Mouse (Mus musculus) megakaryocyte progenitor cell, adult 5-6 weeks (primary cell): ENCODE results near the gene Slc2a4. TPM values are rescaled to one million over a fixed set of nuclear protein-coding genes. Genes with fewer than 3 reads are reported as not detected.

Experiments
- ATAC-seq: replicated peaks from 2 replicates; pipeline ENCODE4 v1.8.0; 2016; ENCODE audit warnings: mild to moderate bottlenecking, moderate TSS enrichment, inconsistent platforms; ENCODE audit not compliant: poor library complexity
- total RNA-seq, 2 experiments: library from RNA; stranded (forward) in 1 of 2; stranded (reverse) in 1 of 2; fragments of 157-497, 149-512 nt in 1 of 2; fragments of 200-1000 nt in 1 of 2; gene quantifications; 2 replicates each; pipeline versions ENCODE4 v1.2.3 to v1.2.4; 2015 to 2017

Gene Slc2a4
- total RNA-seq, 2 experiments from 2014 or later = not detected

DNA sequence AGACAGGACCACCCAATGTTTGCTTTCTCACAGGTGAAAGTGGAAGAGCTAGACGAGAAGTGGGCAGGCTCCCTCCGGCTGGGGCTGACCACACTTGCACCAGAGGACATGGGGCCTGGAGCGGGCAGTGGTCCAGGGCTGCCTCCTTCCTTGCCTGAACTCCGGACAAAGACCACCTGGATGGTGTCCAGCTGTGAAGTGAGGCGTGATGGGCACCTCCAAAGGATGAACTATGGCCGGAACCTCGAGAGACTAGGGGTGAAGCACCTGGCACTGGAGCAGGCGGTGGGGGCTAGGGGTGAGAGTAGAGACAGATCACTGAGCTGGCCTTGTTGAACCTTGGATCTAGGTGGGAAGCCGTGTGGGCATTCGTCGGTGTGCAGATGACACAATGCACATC, 39.3 kb downstream of the Slc2a4 start:
- ATAC-seq = no peak

DNA sequence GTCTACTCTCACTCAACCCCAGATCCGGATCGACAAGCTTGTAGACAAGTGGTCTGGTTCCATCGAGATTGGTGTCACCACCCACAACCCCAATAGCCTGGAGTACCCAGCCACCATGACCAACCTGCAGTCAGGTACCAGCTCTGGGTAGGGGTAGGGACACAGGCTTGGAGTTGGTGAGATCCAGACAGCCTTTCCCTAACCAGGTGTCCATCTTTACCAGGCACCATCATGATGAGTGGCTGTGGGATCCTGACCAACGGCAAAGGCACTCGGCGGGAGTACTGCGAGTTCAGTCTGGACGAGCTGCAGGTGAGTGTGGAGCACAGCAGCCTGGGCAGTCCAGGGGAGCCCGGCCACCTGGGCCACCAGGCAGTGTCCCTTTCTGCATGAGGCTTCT, 43.7 kb downstream of the Slc2a4 start:
- no peak for ATAC-seq

DNA sequence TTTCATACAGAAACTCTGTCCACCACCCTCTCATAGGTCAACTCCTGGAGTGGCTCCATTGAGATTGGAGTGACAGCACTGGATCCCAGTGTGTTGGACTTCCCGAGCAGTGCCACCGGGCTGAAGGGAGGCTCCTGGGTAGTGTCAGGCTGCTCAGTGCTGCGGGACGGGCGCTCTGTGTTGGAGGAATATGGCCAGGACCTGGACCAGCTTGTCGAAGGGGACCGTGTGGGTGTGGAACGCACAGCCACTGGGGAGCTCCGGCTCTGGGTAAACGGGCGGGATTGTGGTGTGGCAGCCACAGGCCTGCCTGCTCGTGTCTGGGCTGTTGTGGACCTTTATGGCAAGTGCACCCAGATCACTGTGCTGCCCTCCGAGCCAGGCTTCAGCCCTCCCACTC, 45.0 kb downstream of the Slc2a4 start:
- ATAC-seq = no peak

DNA sequence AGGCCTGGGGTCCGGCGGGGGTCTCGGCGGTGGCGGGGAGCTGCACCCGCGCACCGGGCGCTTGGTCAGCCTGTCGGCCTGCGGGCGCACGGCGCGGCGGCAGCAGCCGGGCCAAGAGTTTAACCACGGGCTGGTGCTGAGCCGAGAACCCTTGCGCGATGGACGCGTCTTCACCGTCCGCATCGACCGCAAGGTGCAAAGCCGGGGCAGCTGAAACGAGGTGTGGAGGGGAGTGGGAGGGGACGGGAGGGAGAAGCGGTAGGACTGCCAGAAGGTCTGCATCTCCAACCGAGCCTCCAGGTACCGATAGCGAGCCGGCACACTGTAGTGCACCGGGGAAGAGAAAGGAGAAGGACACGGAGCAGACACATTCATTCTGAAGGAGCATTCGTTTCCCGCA, 46.0 kb downstream of the Slc2a4 start:
- ATAC-seq = no peak

DNA sequence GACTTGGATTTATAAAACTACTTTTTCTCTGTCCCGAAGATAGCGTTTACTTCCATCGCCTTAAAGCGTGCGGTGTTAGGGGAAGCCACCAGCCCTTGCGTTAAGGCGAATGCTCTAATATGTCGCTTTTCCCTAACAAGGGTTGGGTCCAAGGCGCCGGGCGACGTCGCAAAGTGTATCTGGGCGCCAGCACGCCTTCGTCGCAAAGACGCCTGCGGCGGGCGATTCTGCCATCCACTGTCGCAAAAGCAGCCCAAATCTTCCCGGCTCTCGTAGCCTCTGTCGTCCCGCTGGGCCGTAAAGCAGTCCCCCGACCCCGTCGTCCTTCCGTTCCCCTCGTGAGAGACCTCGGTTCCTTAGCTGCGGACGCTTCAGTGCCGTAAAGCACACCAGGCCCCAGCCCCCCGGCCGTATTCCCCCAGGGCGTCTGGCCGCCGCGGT, 46.6 kb downstream of the Slc2a4 start:
- peak; percentile 87 for ATAC-seq

DNA sequence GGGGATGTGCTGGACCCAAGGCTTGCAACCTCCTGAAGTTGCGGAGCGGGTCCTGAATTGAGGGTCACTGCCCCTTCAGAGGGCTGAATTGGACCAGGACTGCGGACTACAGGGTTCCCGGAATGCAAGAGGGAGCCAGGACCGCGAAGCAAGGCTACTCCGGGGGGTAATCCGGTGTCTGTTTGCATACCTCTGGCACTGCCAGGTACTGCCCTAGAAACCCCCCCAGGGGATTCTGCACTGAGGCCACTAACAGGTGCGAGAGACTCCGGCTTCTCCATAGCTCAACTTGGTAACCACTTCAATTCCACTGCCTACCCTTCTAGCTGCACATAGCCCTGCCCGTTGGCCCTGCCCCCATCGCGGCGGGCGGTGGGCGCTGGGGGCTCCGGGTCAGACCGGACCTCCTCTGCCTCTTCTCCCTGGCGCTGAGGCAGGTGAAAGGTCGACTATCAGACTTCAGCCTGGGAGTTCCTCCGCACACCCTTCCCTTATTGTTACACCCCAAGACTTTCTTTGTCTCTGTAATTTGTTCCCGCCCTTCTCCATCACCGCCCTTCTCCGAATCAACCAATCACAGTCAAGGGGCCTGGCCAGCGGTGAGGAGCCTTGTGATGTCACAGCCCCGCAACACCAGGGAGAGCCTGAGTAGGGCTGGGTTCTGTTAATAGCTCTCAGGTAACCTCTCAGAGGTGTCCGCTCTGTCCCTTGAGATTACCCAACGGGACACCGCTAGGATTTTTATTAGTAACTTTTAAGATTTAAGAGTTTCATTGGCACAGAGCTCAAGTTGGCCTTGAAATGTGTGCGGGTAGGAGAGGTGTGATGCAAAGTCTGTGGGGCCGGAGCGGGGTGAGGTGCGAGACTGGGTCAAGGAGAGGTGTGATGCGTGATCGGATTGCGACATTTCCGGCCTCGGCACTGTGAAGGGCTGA, 47.2 kb downstream of the Slc2a4 start, which contains the start of the genes 2810408A11Rik and Neurl4:
Gene 2810408A11Rik, minus strand, starts transcription at position 517 of the 935 bp plus-strand sequence.
Gene Neurl4, plus strand, starts transcription at position 602 of the 935 bp plus-strand sequence.
- ATAC-seq = peak; percentile 83

DNA sequence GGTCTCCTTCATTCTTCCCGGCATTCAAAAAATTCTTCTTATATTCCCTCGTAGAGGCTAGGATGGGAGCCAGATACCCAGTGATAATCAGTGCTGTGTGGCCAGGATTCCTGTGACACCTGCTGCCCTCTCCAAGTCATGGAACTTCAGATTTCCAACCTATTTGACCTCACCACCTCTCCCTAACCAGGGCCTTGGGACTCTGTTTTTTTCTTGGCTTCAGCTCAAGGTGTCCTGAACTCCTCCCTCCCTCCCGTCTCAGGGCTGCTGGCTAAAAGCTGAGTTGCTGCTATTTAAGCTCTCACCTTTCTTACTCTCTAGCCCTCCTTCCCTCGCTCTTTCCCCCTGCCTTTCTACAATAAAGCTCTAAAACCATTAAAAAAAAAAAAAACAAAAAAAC, 48.1 kb downstream of the Slc2a4 start:
- ATAC-seq = no peak

DNA sequence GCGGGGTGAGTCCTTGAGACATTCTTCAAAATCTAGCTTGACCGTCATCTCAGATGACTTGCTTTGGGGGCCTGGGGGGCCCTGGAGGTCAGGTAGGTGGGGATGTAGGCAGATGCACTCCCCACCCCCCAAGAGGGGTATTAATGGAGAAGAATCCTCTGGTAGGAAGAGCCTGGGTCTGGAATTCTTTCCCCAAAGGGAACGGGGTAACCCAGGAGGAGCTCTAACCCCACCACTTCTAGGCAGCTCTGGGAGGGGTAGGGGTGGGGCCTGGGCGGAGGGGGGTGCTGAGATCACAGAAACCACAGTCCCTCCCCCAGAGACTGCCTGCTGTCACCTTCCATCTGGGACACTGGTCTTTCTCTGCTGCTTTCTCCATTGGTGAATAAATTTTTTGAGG, 52.7 kb downstream of the Slc2a4 start, which contains the start of gene Acap1:
Gene Acap1, minus strand, starts transcription at position 249 of the 400 bp plus-strand sequence.
- peak; percentile 79 for ATAC-seq

DNA sequence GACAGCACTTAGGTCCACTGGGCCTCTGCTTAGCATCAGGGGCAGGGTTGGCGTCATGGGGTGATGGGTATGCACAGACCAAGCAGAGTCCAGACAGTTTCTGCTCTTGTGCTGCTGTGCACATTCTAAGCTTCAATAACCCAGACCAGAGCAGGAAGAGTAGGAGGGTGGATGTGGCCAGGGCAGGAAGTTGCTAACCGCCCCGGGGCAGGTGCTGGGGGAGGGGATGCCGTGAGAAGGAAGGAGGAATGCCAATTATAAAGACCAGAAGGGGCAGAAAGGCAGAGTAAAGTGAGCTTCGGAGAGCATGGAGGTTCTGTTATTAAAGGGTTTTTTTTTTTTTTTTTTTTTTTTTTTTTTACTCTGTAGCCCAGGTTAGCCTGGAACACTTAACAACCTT, 53.3 kb downstream of the Slc2a4 start:
- ATAC-seq = peak; percentile 70

Other genes with a start within 250 kb of the Slc2a4 start
Only the 30 nearest of the 33 such genes appear.
- gene Zbtb4, start 182.3 kb downstream of the Slc2a4 start, total RNA-seq (2015) = 1.3 and 1.5 TPM in 2 replicates
- 0.51 and 0.54 TPM in 2 replicates for gene Zbtb4, start 182.3 kb downstream of the Slc2a4 start, total RNA-seq (2017)
- gene Chrnb1, start 152.2 kb downstream of the Slc2a4 start, total RNA-seq (2015) = 0.24 and 1.6 TPM in 2 replicates
- gene Chrnb1, start 152.2 kb downstream of the Slc2a4 start, total RNA-seq (2017) = 0.04 and 0.44 TPM in 2 replicates
- gene Fgf11, start 146.3 kb downstream of the Slc2a4 start, total RNA-seq (2015) = 0.22 and 0.52 TPM in 2 replicates
- 0.21 and 0.41 TPM in 2 replicates for gene Fgf11, start 146.3 kb downstream of the Slc2a4 start, total RNA-seq (2017)
- gene Tmem102, start 142.6 kb downstream of the Slc2a4 start, total RNA-seq (2015) = not detected in 2 replicates
- gene Tmem102, start 142.6 kb downstream of the Slc2a4 start, total RNA-seq (2017) = not detected in 2 replicates
- not detected in 2 replicates for gene Gm39566, start 132.9 kb downstream of the Slc2a4 start, total RNA-seq (2015)
- not detected in 2 replicates for gene Gm39566, start 132.9 kb downstream of the Slc2a4 start, total RNA-seq (2017)
- gene Spem2, start 129.7 kb downstream of the Slc2a4 start, total RNA-seq (2015) = not detected in 2 replicates
- gene Spem2, start 129.7 kb downstream of the Slc2a4 start, total RNA-seq (2017) = not detected in 2 replicates
- gene Spem1, start 126.0 kb downstream of the Slc2a4 start, total RNA-seq (2015) = not detected in 2 replicates
- gene Spem1, start 126.0 kb downstream of the Slc2a4 start, total RNA-seq (2017) = 0.79 TPM in 1 of 2 replicates, not detected in the other
- gene Nlgn2, start 110.4 kb downstream of the Slc2a4 start, total RNA-seq (2015) = 8.4 and 10.8 TPM in 2 replicates
- gene Nlgn2, start 110.4 kb downstream of the Slc2a4 start, total RNA-seq (2017) = 3.5 and 6.2 TPM in 2 replicates
- 240 and 307 TPM in 2 replicates for gene Tmem256, start 109.7 kb downstream of the Slc2a4 start, total RNA-seq (2015)
- 174 and 238 TPM in 2 replicates for gene Tmem256, start 109.7 kb downstream of the Slc2a4 start, total RNA-seq (2017)
- gene Plscr3, start 101.8 kb downstream of the Slc2a4 start, total RNA-seq (2015) = 60.6 and 62.2 TPM in 2 replicates
- gene Plscr3, start 101.8 kb downstream of the Slc2a4 start, total RNA-seq (2017) = 29.1 and 32.9 TPM in 2 replicates
- 0.32 TPM in 1 of 2 replicates, not detected in the other for gene Tnk1, start 89.5 kb downstream of the Slc2a4 start, total RNA-seq (2015)
- gene Tnk1, start 89.5 kb downstream of the Slc2a4 start, total RNA-seq (2017) = 0.54 TPM in 1 of 2 replicates, not detected in the other
- gene Tmem95, start 70.2 kb downstream of the Slc2a4 start, total RNA-seq (2015) = not detected in 2 replicates
- not detected in 2 replicates for gene Tmem95, start 70.2 kb downstream of the Slc2a4 start, total RNA-seq (2017)
- gene Kctd11, start 66.8 kb downstream of the Slc2a4 start, total RNA-seq (2015) = 1.1 and 2.3 TPM in 2 replicates
- 0.88 and 1.9 TPM in 2 replicates for gene Kctd11, start 66.8 kb downstream of the Slc2a4 start, total RNA-seq (2017)
- 23.6 and 24.7 TPM in 2 replicates for gene Acap1, start 52.6 kb downstream of the Slc2a4 start, total RNA-seq (2015)
- 59.2 and 67.5 TPM in 2 replicates for gene Acap1, start 52.6 kb downstream of the Slc2a4 start, total RNA-seq (2017)
- 1.9 and 3.0 TPM in 2 replicates for gene 2810408A11Rik, start 47.2 kb downstream of the Slc2a4 start, total RNA-seq (2015)
- gene 2810408A11Rik, start 47.2 kb downstream of the Slc2a4 start, total RNA-seq (2017) = 1.7 and 6.6 TPM in 2 replicates
- gene Neurl4, start 47.1 kb downstream of the Slc2a4 start, total RNA-seq (2015) = 9.5 and 11.0 TPM in 2 replicates
- gene Neurl4, start 47.1 kb downstream of the Slc2a4 start, total RNA-seq (2017) = 20.2 and 21.6 TPM in 2 replicates
- 106 and 114 TPM in 2 replicates for gene Gps2, start 34.3 kb downstream of the Slc2a4 start, total RNA-seq (2015)
- 46.2 and 56.3 TPM in 2 replicates for gene Gps2, start 34.3 kb downstream of the Slc2a4 start, total RNA-seq (2017)
- 1,355 and 1,412 TPM in 2 replicates for gene Eif5a, start 26.2 kb downstream of the Slc2a4 start, total RNA-seq (2015)
- gene Eif5a, start 26.2 kb downstream of the Slc2a4 start, total RNA-seq (2017) = 1,221 and 1,257 TPM in 2 replicates
- 0.32 TPM in 1 of 2 replicates, not detected in the other for gene Ybx2, start 12.4 kb downstream of the Slc2a4 start, total RNA-seq (2015)
- not detected in 2 replicates for gene Ybx2, start 12.4 kb downstream of the Slc2a4 start, total RNA-seq (2017)
- gene Cldn7, start 16.6 kb upstream of the Slc2a4 start, total RNA-seq (2015) = not detected in 2 replicates
- gene Cldn7, start 16.6 kb upstream of the Slc2a4 start, total RNA-seq (2017) = not detected in 2 replicates
- gene Ctdnep1, start 33.0 kb upstream of the Slc2a4 start, total RNA-seq (2015) = 131 and 135 TPM in 2 replicates
- 28.7 and 33.7 TPM in 2 replicates for gene Ctdnep1, start 33.0 kb upstream of the Slc2a4 start, total RNA-seq (2017)
- 110 and 129 TPM in 2 replicates for gene Elp5, start 34.3 kb upstream of the Slc2a4 start, total RNA-seq (2015)
- gene Elp5, start 34.3 kb upstream of the Slc2a4 start, total RNA-seq (2017) = 57.5 and 66.1 TPM in 2 replicates
- gene Gabarap, start 43.0 kb upstream of the Slc2a4 start, total RNA-seq (2015) = 387 and 444 TPM in 2 replicates
- gene Gabarap, start 43.0 kb upstream of the Slc2a4 start, total RNA-seq (2017) = 242 and 274 TPM in 2 replicates
- gene Phf23, start 47.6 kb upstream of the Slc2a4 start, total RNA-seq (2015) = 34.5 and 37.9 TPM in 2 replicates
- gene Phf23, start 47.6 kb upstream of the Slc2a4 start, total RNA-seq (2017) = 31.7 and 40.0 TPM in 2 replicates
- 9.5 and 9.8 TPM in 2 replicates for gene Dvl2, start 52.4 kb upstream of the Slc2a4 start, total RNA-seq (2015)
- gene Dvl2, start 52.4 kb upstream of the Slc2a4 start, total RNA-seq (2017) = 9.5 and 14.7 TPM in 2 replicates
- 28.7 and 45.7 TPM in 2 replicates for gene Acadvl, start 67.2 kb upstream of the Slc2a4 start, total RNA-seq (2015)
- 43.6 and 49.1 TPM in 2 replicates for gene Acadvl, start 67.2 kb upstream of the Slc2a4 start, total RNA-seq (2017)
- 5.8 and 6.7 TPM in 2 replicates for gene Dlg4, start 68.8 kb upstream of the Slc2a4 start, total RNA-seq (2015)
- 3.8 and 4.1 TPM in 2 replicates for gene Dlg4, start 68.8 kb upstream of the Slc2a4 start, total RNA-seq (2017)
- gene Asgr1, start 105.9 kb upstream of the Slc2a4 start, total RNA-seq (2015) = not detected in 2 replicates
- gene Asgr1, start 105.9 kb upstream of the Slc2a4 start, total RNA-seq (2017) = not detected in 2 replicates
- gene Asgr2, start 144.5 kb upstream of the Slc2a4 start, total RNA-seq (2015) = not detected in 2 replicates
- 0.62 TPM in 1 of 2 replicates, not detected in the other for gene Asgr2, start 144.5 kb upstream of the Slc2a4 start, total RNA-seq (2017)
- gene Mgl2, start 182.1 kb upstream of the Slc2a4 start, total RNA-seq (2015) = 25.7 and 30.7 TPM in 2 replicates
- gene Mgl2, start 182.1 kb upstream of the Slc2a4 start, total RNA-seq (2017) = 29.3 and 36.6 TPM in 2 replicates